Mouse (Mus musculus): ENCODE data around the gene Snrnp48.
A peak's percentile ranks its signal among the peaks of the same experiment; 100 is the strongest.

The Snrnp48 gene

GRCm38 (mm10) chr13:38204702-38205482 is at the start of gene Snrnp48:
Gene Snrnp48 (plus strand): TSS chr13:38204938.
- DNase-seq = peak; percentile 89 to 91

- no peak for DNase-seq
Measured at GRCm38 (mm10) chr13:38155523-38155922, 49.2 kb upstream of the Snrnp48 start.

- no peak for DNase-seq
Measured at GRCm38 (mm10) chr13:38157635-38158034, 47.1 kb upstream of the Snrnp48 start.

- DNase-seq = no peak
Measured at GRCm38 (mm10) chr13:38162002-38162401, 42.7 kb upstream of the Snrnp48 start.

GRCm38 (mm10) chr13:38162668-38163067 is 42.1 kb upstream of the Snrnp48 start:
- peak in 1 of 2 experiments; percentile 5 for DNase-seq

- peak; percentile 22 to 37 for DNase-seq
Measured at GRCm38 (mm10) chr13:38164932-38165331, 39.8 kb upstream of the Snrnp48 start.

GRCm38 (mm10) chr13:38167056-38167455 is 37.7 kb upstream of the Snrnp48 start:
- no peak for DNase-seq

- DNase-seq = no peak
Measured at GRCm38 (mm10) chr13:38170707-38171144, 34.0 kb upstream of the Snrnp48 start.

- no peak for DNase-seq
Measured at GRCm38 (mm10) chr13:38193406-38193805, 11.3 kb upstream of the Snrnp48 start.

- DNase-seq = no peak
Measured at GRCm38 (mm10) chr13:38201413-38201812, 3.3 kb upstream of the Snrnp48 start.

GRCm38 (mm10) chr13:38204171-38204570 is 567 bp upstream of the Snrnp48 start:
- no peak for DNase-seq

GRCm38 (mm10) chr13:38211122-38211521 is 6.4 kb downstream of the Snrnp48 start:
- DNase-seq = no peak

- no peak for DNase-seq
Measured at GRCm38 (mm10) chr13:38218686-38219085, 13.9 kb downstream of the Snrnp48 start.

- no peak for DNase-seq
Measured at GRCm38 (mm10) chr13:38220331-38220730, 15.6 kb downstream of the Snrnp48 start.

- no peak for DNase-seq
Measured at GRCm38 (mm10) chr13:38230177-38230821, 25.6 kb downstream of the Snrnp48 start.

GRCm38 (mm10) chr13:38232411-38232810 is 27.7 kb downstream of the Snrnp48 start:
- no peak for DNase-seq

GRCm38 (mm10) chr13:38232856-38233625 is 28.3 kb downstream of the Snrnp48 start:
- no peak for DNase-seq

GRCm38 (mm10) chr13:38234651-38235050 is 29.9 kb downstream of the Snrnp48 start:
- no peak for DNase-seq

- DNase-seq = no peak
Measured at GRCm38 (mm10) chr13:38235370-38235769, 30.6 kb downstream of the Snrnp48 start.

GRCm38 (mm10) chr13:38248151-38248550 is 43.4 kb downstream of the Snrnp48 start:
- DNase-seq = no peak

- DNase-seq = no peak
Measured at GRCm38 (mm10) chr13:38251226-38251625, 46.5 kb downstream of the Snrnp48 start.

- no peak for DNase-seq
Measured at GRCm38 (mm10) chr13:38253696-38254095, 49.0 kb downstream of the Snrnp48 start.

- no peak for DNase-seq
Measured at GRCm38 (mm10) chr13:38258901-38259300, 54.2 kb downstream of the Snrnp48 start.
